Mouse (Mus musculus): ENCODE data around the gene Mapkapk5.

GRCm38 (mm10) chr5:121510009-121510408 is 35.7 kb downstream of the Mapkapk5 start:
- no peak for TF ChIP-seq CTCF (IDR thresholded peaks at IDR 0.05; ENCODE audit: borderline replicate concordance, extremely low read depth, insufficient read depth, insufficient read length)
- no peak for TF ChIP-seq POLR2A (IDR thresholded peaks at IDR 0.05; ENCODE audit: borderline replicate concordance, extremely low read depth, insufficient read depth, insufficient read length, poor library complexity, severe bottlenecking)

Measured in brain, embryonic 14.5 days (tissue).